Mouse (Mus musculus): Measurements from ENCODE around the gene Hp. TPM values are rescaled to one million over a fixed set of nuclear protein-coding genes. Genes with fewer than 3 reads are reported as not detected.

The Hp gene
- total RNA-seq (2021): 100 to 1,000 TPM in 1 of 2 experiments, 10 to 100 TPM in 1; 95.5 to 389 TPM
- long read RNA-seq, experiment 1, transcript Hp-201 (5 exons, 1,345 nt): major isoform, 275 of 290 reads
- long read RNA-seq, experiment 1, partial matches to known transcripts: 5 of 290 reads
- long read RNA-seq, experiment 1, other reads (novel, unspliced or antisense): 10 of 290 reads
- long read RNA-seq, experiment 2, transcript Hp-201 (5 exons, 1,345 nt): major isoform, 271 of 294 reads
- long read RNA-seq, experiment 2, partial matches to known transcripts: 8 of 294 reads
- long read RNA-seq, experiment 2, other reads (novel, unspliced or antisense): 14 of 294 reads

- DNase-seq (ENCODE audit: low spot score in 2 of 2): no peak
These were observed at the start of gene Hp for GRCm38 (mm10) chr8:109578900-109579301. Hp (minus strand) TSS chr8:109579172.

- no peak for DNase-seq (ENCODE audit: low spot score in 2 of 2)
These were observed 49.7 kb upstream of the Hp start for GRCm38 (mm10) chr8:109628638-109629037.

DNA sequence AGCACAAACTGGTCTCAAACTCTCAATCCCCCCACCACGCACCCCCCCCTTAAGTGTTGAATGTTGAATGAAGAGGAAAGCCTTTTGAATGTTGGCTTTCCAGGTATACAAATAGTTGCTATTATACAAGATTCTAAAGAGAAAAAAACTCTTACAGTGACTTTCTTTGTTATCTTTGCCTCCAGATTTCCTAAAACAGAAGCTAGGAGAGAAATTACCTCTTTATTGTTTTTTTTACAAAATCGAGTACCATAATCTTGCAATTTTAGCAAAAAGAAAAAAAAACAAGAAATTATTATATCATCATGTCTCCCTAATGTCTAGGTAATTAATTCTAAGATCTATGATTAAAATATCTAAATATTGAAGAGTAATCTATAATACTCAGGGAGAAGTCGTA, 36.6 kb upstream of the Hp start:
- DNase-seq (ENCODE audit: low spot score in 2 of 2): no peak

DNA sequence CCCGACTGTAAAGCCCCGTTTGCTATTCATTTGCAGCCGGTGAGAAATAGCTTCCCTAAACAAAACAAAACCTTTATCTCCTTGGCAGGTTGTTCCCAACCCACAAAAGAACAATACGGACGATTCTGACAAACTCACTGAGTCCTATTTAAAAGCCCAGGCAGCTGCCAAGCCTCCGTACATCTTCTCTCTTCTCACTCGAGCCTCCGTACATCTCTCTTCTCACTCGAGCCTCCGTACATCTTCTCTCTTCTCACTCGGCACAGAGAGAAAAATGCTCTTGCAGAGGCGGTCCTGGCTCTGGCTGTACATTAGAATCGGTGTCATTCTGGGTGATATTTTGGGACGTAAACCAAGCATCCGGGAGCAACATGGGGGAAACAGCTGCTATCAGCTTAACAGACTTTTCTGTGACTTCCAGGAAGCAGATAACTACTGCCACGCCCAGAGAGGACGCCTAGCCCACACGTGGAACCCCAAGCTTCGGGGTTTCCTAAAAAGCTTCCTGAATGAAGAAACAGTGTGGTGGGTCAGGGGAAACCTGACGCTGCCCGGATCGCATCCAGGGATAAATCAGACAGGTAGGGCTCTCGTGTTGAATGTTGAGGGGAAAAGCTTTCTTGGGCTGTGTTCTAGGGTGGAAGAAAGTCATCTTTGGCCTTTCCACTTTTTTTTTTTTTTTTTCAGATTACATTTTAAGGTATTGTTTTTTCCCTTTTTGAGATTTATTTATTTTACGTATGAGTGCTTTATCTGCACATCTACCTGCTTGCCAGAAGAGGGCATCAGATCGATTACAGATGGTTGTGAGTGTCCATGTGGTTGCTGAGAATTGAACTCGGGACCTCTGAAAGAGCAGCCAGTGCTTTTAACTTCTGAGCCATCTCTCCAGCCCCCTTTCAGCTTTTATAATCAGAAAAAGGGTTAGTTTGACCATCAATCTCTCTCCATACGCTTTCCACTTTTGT, 35.6 kb upstream of the Hp start, which contains the start of gene Pkd1l3:
Pkd1l3 (plus strand) TSS at position 275 of the 968 bp plus-strand sequence.
- no peak for DNase-seq (ENCODE audit: low spot score in 2 of 2)

DNA sequence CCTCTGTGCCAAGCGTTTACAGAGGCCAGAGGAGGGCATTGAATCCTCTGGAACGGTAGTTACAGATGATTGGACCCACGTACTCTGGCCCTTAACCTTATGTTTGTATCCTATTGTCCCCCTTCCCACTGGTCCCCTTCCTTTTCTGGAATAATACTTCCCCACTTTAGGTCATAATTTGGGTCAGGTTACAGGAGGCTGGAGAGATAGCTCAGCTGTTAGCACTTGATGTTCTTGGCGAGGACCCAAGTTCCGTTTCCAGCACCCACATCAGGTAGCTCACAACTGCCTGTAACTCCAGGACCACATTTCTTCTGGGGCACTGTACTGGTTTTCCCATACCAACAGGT, 30.2 kb upstream of the Hp start:
- peak in 1 of 2 experiments; percentile 8 for DNase-seq (ENCODE audit: low spot score in 2 of 2)

GRCm38 (mm10) chr8:109608271-109609152, 29.5 kb upstream of the Hp start, which contains the start of gene Dhodh:
Dhodh (minus strand) TSS chr8:109608673.
- peak; percentile 91 for DNase-seq (ENCODE audit: low spot score in 2 of 2)

DNA sequence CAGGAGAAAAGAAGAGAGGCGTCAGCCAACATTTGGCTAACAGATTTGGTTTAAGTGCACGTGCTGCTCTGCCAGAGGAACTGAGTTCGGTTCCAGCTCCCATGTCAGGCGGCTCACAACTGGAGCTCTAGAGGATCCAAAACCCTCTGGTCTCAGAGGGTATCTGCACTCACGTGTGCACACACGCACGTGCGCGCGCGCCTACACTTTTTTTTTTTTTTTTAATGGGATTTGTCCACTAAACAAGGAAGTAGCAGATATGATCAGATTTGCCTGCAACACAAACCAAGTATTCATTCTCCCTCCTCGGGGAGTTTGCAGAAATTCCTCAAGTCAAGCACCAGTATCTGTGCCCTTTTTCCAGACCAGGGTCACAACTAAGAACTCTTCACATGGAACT, 28.7 kb upstream of the Hp start:
- DNase-seq (ENCODE audit: low spot score in 2 of 2): no peak

GRCm38 (mm10) chr8:109606725-109607124, 27.8 kb upstream of the Hp start:
- DNase-seq (ENCODE audit: low spot score in 2 of 2): no peak

- DNase-seq (ENCODE audit: low spot score in 2 of 2): peak; percentile 48 to 62
These were observed 16.9 kb upstream of the Hp start for GRCm38 (mm10) chr8:109595854-109596253.

DNA sequence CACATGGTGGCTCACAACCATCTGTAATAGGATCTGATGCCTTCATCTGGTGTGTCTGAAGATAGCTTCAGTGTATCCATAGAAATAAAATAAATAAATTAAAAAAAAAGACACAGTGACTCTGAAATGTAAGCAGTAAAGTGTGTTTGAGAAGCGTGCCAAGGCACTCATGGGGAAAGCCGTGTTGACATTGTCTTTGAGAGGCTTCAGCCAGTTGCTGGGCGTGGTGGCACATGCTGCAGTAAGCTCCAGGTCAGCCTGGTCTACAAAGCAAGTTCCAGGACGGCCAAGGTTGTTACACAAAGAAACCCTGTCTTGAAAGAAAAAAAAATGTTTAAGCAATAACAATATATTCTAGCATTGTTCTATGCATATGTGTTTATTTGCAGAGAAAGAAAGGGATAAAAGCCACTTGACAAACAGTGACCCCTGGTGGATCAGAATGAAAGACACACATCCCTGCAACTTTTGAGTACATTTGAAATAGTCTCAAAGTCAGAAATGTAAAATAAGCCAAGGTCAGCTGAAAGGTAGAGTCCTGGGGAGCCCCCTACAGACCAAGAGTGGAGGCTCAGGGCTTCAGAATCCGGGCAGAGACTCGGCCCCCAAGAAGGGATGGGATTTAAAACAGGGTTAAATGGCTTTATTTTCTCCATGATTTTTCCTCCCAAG, 14.3 kb upstream of the Hp start:
- no peak for DNase-seq (ENCODE audit: low spot score in 2 of 2)

GRCm38 (mm10) chr8:109592164-109592563, 13.2 kb upstream of the Hp start:
- DNase-seq (ENCODE audit: low spot score in 2 of 2): no peak

DNA sequence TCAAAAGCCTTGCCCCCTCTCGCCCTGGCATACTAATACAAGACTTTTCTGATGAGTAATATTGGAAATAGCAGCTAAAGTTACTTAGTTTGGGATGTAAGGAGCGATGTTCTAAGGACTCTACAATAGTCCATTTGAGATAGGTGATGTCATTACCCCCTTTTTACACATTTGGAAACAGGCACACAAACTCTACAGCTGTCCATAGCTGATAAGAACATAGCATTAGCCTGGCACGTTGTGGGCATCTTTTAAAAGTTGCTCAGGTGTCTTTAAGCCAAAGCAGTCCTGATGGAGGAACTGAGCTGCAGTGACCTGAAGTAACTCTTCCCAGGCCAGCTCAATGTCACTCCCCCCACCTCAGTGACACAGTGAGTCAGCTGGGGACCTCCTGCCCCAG, 12.4 kb upstream of the Hp start:
- DNase-seq (ENCODE audit: low spot score in 2 of 2): no peak

- DNase-seq (ENCODE audit: low spot score in 2 of 2): no peak
These were observed 11.9 kb upstream of the Hp start for GRCm38 (mm10) chr8:109590901-109591300.

DNA sequence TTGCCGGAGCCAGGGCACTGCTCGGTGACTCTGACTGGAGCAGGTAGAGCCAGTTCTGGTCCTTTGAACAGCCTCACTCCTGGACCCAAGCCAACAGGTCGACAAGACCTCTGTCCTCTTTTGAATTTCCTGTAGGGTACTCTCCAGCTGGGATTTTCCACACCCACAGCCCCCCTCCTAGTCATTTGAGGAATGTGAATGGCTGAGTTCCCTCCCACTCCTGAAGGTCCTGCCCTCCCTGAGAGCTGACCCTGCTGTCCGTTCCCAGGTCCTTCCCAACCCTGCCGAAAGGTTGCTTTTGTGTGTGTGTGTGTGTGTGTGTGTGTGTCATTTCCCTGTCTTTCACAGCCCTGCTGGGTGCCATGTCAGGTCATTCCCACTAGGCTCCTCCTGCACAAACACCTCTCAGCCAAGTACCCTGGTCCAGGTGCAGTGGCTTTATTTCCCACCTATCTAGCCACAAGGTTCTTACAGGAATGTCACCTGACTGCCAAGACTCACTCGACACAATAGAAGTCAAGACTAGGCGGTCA, 8.1 kb upstream of the Hp start:
- no peak for DNase-seq (ENCODE audit: low spot score in 2 of 2)

DNA sequence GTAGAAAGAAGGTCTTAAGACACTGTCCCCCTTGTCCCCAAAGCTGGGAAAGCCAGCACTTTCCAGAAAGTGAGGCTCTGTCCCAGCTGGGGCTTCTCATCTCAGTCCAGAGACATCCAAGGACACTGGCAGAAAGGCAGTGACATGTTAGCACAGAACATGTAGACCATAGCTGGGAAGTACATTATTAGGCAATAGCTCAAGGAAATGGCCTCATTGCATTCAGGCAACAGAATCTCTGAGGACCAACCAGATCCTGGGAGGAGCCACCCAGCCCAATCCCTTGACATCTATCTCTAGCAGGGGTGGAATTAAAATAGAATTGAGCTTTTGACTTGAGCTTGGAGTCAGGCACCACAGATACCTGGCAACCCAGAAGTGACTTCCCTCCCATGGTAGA, 6.7 kb upstream of the Hp start:
- no peak for DNase-seq (ENCODE audit: low spot score in 2 of 2)

DNA sequence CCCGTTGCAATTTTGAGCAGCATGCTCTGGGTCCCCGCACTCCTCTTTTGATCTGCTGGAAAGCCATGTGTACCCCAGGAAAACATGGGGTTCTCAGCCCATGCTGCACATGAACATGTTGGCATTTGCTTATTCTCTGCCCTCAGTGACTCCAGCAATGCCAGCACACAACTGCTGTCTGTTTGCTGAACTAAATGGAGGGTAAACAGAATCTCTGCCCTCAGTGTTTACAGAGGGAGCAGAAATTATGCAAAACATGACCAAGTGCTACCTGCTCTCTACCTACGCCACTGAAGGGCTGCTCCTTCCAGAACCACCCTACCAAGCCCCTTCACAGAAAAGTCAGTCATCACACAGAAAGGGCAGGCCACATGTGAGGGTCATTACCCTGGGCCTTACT, 5.9 kb upstream of the Hp start:
- no peak for DNase-seq (ENCODE audit: low spot score in 2 of 2)

DNA sequence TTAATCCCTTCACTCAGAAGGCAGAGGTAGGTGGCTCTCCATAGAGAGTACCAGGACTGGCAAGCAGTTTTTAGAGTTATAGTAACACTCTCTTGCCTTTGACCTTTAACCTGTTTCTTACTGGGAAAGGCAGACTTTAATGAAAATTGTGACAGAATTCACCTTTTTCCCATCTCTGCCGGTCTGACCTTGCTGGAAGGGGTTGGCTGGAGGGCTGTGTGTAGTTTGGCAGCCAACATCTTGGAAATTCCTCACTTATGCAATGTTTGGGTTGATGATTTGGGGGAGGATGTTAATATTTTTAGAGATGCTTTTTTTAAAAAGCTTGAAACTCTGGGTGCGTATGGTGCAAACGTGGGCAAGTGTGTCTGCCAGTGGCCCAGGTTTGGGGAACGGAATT, 5.3 kb upstream of the Hp start:
- no peak for DNase-seq (ENCODE audit: low spot score in 2 of 2)

GRCm38 (mm10) chr8:109576311-109576710, 2.7 kb downstream of the Hp start:
- no peak for DNase-seq (ENCODE audit: low spot score in 2 of 2)

GRCm38 (mm10) chr8:109571139-109571538, 7.8 kb downstream of the Hp start:
- no peak for DNase-seq (ENCODE audit: low spot score in 2 of 2)

Measured in adrenal gland, adult 18-20 months (tissue).